Mouse (Mus musculus) midbrain, embryonic 11.5 days (tissue): ENCODE results near the gene Chst14. TPM values are rescaled to one million over a fixed set of nuclear protein-coding genes. Genes with fewer than 3 reads are reported as not detected.

Experiments
- ATAC-seq: fragments of 200-750 bp; cut with Nextera tagmentation; 2 replicates; pipeline ENCODE4 v1.8.0; 2017; ENCODE audit warnings: moderate TSS enrichment, moderate library complexity; ENCODE audit not compliant: low FRiP score
- DNase-seq: peaks from one replicate; pipeline ENCODE4 v3.0.0; 2015; ENCODE audit warnings: low spot score; ENCODE audit errors: missing footprints
- H3K27ac ChIP-seq: fragments of 300-500 bp; sonication (generic); 2 replicates; pipeline ENCODE4 v1.5.1; 2014; ENCODE audit warnings: low read depth, low read length
- H3K27me3 ChIP-seq: fragments of 300-500 bp; sonication (generic); 2 replicates; pipeline ENCODE4 v1.6.1; 2014; ENCODE audit warnings: mild to moderate bottlenecking, low read length, moderate library complexity, mixed read lengths; ENCODE audit not compliant: control insufficient read depth, insufficient read depth
- H3K36me3 ChIP-seq: fragments of 300-500 bp; sonication (generic); 2 replicates; pipeline ENCODE4 v1.6.1; 2014; ENCODE audit warnings: mild to moderate bottlenecking, low read length, moderate library complexity, mixed read lengths; ENCODE audit not compliant: control insufficient read depth, insufficient read depth
- H3K4me1 ChIP-seq: fragments of 300-500 bp; sonication (generic); 2 replicates; pipeline ENCODE4 v1.6.1; 2014; ENCODE audit warnings: low read length; ENCODE audit not compliant: control insufficient read depth, insufficient read depth
- H3K4me2 ChIP-seq: fragments of 300-500 bp; sonication (generic); 2 replicates; pipeline ENCODE4 v1.6.1; 2014; ENCODE audit warnings: mild to moderate bottlenecking, moderate library complexity
- H3K4me3 ChIP-seq: fragments of 300-500 bp; sonication (generic); 2 replicates; pipeline ENCODE4 v1.5.1; 2014; ENCODE audit warnings: low read depth, low read length
- H3K9ac ChIP-seq: fragments of 300-500 bp; sonication (generic); 2 replicates; pipeline ENCODE4 v1.6.1; 2014; ENCODE audit warnings: low read length
- H3K9me3 ChIP-seq: fragments of 300-500 bp; sonication (generic); 2 replicates; pipeline ENCODE4 v1.6.1; 2016; ENCODE audit warnings: low read length; ENCODE audit not compliant: control insufficient read depth
- WGBS: fragments of 180-500 bp; shearing (Covaris S2); extraction: QIAGEN DNeasy Blood & Tissue Kit; methylation state at CpG from one replicate; pipeline ENCODE4 v1.1.7; 2014; 5-methylcytosine and 5-hydroxymethylcytosine counted together
- polyA plus RNA-seq: library from polyadenylated mRNA; unstranded; fragments of >200 nt; fragmentation: Nextera tagmentation; extraction: Ambion mirVana; gene quantifications from 2 replicates; pipeline ENCODE4 v1.2.1, GENCODE M21; 2014

The Chst14 gene
- polyA plus RNA-seq = 17.3 and 19.2 TPM in 2 replicates

- Histone ChIP-seq H3K27ac (no peak within 1 kb of the TSS; the same call in 1 of the 2 replicates), H3K9ac (peak within 1 kb of the TSS; percentile 84), H3K4me2 (peak within 1 kb of the TSS; percentile 97), H3K4me1 (peaks cover 25% of the 10 kb centered on the region), H3K27me3 (no peaks in the 10 kb centered on the region), H3K9me3 (no peaks in the 10 kb centered on the region), H3K36me3 (no peaks in the 10 kb centered on the region; the same call in 1 of the 2 replicates), H3K4me3 (peak within 1 kb of the TSS; percentile 64)
- ATAC-seq (peak; percentile 91), DNase-seq (peak; percentile 96)
- WGBS = under 1% methylated on average over 43 of the region's 47 CpGs
Measured at GRCm38 (mm10) chr2:118926361-118926997, at the start of gene Chst14. Chst14 (plus strand) TSS chr2:118926496.

- no peak overlapping the region for H3K27ac ChIP-seq
Measured at GRCm38 (mm10) chr2:118881019-118881418, 45.3 kb upstream of the Chst14 start.

GRCm38 (mm10) chr2:118881956-118882355, 44.3 kb upstream of the Chst14 start:
- no peak for DNase-seq
- Histone ChIP-seq H3K27ac (no peak overlapping the region), H3K4me3 (no peak overlapping the region), H3K4me1 (0 out of 2 replicates have a peak, but pooled peaks cover 5% of the 10 kb centered on the region), H3K9ac (no peak overlapping the region), H3K9me3 (no peaks in the 10 kb centered on the region), H3K36me3 (peaks cover 2% of the 10 kb centered on the region; the same call in 1 of the 2 replicates), H3K4me2 (no peak overlapping the region), H3K27me3 (no peaks in the 10 kb centered on the region)
- ATAC-seq = no peak
- 85% methylated on average over 5 of the region's 5 CpGs for WGBS

More at GRCm38 (mm10) chr2:118881019-118881418, 45.3 kb upstream of the Chst14 start:
- Histone ChIP-seq H3K4me2 (no peak overlapping the region), H3K36me3 (peaks cover 2% of the 10 kb centered on the region; the same call in 1 of the 2 replicates), H3K4me3 (no peak overlapping the region), H3K27me3 (no peaks in the 10 kb centered on the region), H3K9me3 (no peaks in the 10 kb centered on the region), H3K4me1 (0 out of 2 replicates have a peak, but pooled peaks cover 5% of the 10 kb centered on the region), H3K9ac (no peak overlapping the region)
- 85% methylated on average over 4 of the region's 4 CpGs for WGBS
- DNase-seq (no peak), ATAC-seq (no peak)

- ATAC-seq (peak; percentile 78), DNase-seq (peak; percentile 99)
- 0 out of 2 replicates have a peak, but pooled peaks cover 2% of the 10 kb centered on the region for H3K27me3 ChIP-seq
- H3K27ac ChIP-seq = no peak overlapping the region
- H3K9me3 ChIP-seq = no peaks in the 10 kb centered on the region
- peak overlapping the region; percentile 34 for H3K4me3 ChIP-seq
- peak overlapping the region; percentile 65 for H3K9ac ChIP-seq
- peaks cover 2% of the 10 kb centered on the region; the same call in 1 of the 2 replicates for H3K36me3 ChIP-seq
- 0 out of 2 replicates have a peak, but pooled peaks cover 5% of the 10 kb centered on the region for H3K4me1 ChIP-seq
- 1% methylated on average over 32 of the region's 32 CpGs for WGBS
- H3K4me2 ChIP-seq = peak overlapping the region; percentile 68
Measured at GRCm38 (mm10) chr2:118882840-118883679, 43.2 kb upstream of the Chst14 start.

- H3K9me3 ChIP-seq = no peaks in the 10 kb centered on the region
- ATAC-seq (no peak), DNase-seq (no peak)
- 0 out of 2 replicates have a peak, but pooled peaks cover 2% of the 10 kb centered on the region for H3K27me3 ChIP-seq
- H3K9ac ChIP-seq = no peak overlapping the region
- H3K4me3 ChIP-seq = no peak overlapping the region
- 71% methylated on average over 13 of the region's 13 CpGs for WGBS
- H3K36me3 ChIP-seq = no peaks in the 10 kb centered on the region
- no peak overlapping the region for H3K27ac ChIP-seq
- 0 out of 2 replicates have a peak, but pooled peaks cover 5% of the 10 kb centered on the region for H3K4me1 ChIP-seq
- H3K4me2 ChIP-seq = no peak overlapping the region
Measured at GRCm38 (mm10) chr2:118887440-118887839, 38.9 kb upstream of the Chst14 start.

- H3K27ac ChIP-seq = no peak overlapping the region; the same call in 1 of the 2 replicates
- H3K4me3 ChIP-seq = no peak overlapping the region
- no peaks in the 10 kb centered on the region for H3K36me3 ChIP-seq
- 38% methylated on average over 14 of the region's 14 CpGs for WGBS
- H3K4me2 ChIP-seq = no peak overlapping the region
- no peak overlapping the region for H3K9ac ChIP-seq
- 0 out of 2 replicates have a peak, but pooled peaks cover 2% of the 10 kb centered on the region for H3K27me3 ChIP-seq
- DNase-seq = no peak
- H3K9me3 ChIP-seq = no peaks in the 10 kb centered on the region
- H3K4me1 ChIP-seq = 0 out of 2 replicates have a peak, but pooled peaks cover 2% of the 10 kb centered on the region
- ATAC-seq = peak; percentile 41; the same call in 1 of the 2 replicates
Measured at GRCm38 (mm10) chr2:118887845-118888548, 38.3 kb upstream of the Chst14 start.

- no peak overlapping the region for H3K9ac ChIP-seq
- WGBS = 91% methylated on average over 4 of the region's 4 CpGs
- ATAC-seq = no peak
- no peak overlapping the region for H3K4me2 ChIP-seq
- peaks cover under 1% of the 10 kb centered on the region for H3K4me1 ChIP-seq
- H3K36me3 ChIP-seq = no peaks in the 10 kb centered on the region
- no peak overlapping the region for H3K4me3 ChIP-seq
- no peaks in the 10 kb centered on the region for H3K9me3 ChIP-seq
- peaks cover 20% of the 10 kb centered on the region for H3K27me3 ChIP-seq
- H3K27ac ChIP-seq = no peak overlapping the region
- DNase-seq = no peak
Measured at GRCm38 (mm10) chr2:118891173-118891572, 35.1 kb upstream of the Chst14 start.

- Histone ChIP-seq H3K4me1 (peaks cover 29% of the 10 kb centered on the region), H3K36me3 (no peaks in the 10 kb centered on the region), H3K4me3 (peak overlapping the region; percentile 35), H3K27me3 (peaks cover 59% of the 10 kb centered on the region), H3K9ac (peak overlapping the region; percentile 38), H3K27ac (no peak overlapping the region), H3K4me2 (peak overlapping the region; percentile 63), H3K9me3 (no peaks in the 10 kb centered on the region)
- 0 out of 2 replicates have a peak, but pooled peaks have one; percentile 2 for ATAC-seq
- DNase-seq = peak; percentile 92
- WGBS = under 1% methylated on average over 36 of the region's 38 CpGs
Measured at GRCm38 (mm10) chr2:118895990-118896913, 30.0 kb upstream of the Chst14 start.
